Mouse (Mus musculus) liver, embryonic 11.5 days (tissue): ENCODE measurements around the gene Hk1. TPM values are rescaled to one million over a fixed set of nuclear protein-coding genes. Genes with fewer than 3 reads are reported as not detected.

Experiments
- ATAC-seq: fragments of 200-750 bp; cut with Nextera tagmentation; replicated peaks from 2 replicates; pipeline ENCODE4 v1.8.0; 2017; ENCODE audit warnings: moderate number of reproducible peaks, mild to moderate bottlenecking, moderate TSS enrichment, moderate library complexity; ENCODE audit not compliant: low FRiP score
- DNase-seq: peaks from one replicate; pipeline ENCODE4 v3.0.0-alpha.2; 2017; ENCODE audit warnings: low spot score
- H3K27ac ChIP-seq: fragments of 300-500 bp; sonication (generic); 2 replicates; pipeline ENCODE4 v1.5.1; 2014; ENCODE audit warnings: mild to moderate bottlenecking, low read depth, low read length, control low read depth
- H3K27me3 ChIP-seq: fragments of 300-500 bp; sonication (generic); replicated peaks from 2 replicates; pipeline ENCODE4 v1.6.1; 2014; ENCODE audit warnings: low read length, mixed read lengths; ENCODE audit not compliant: control insufficient read depth, insufficient read depth
- H3K36me3 ChIP-seq: fragments of 300-500 bp; sonication (generic); 2 replicates; pipeline ENCODE4 v1.6.1; 2014; ENCODE audit warnings: mild to moderate bottlenecking, low read length, moderate library complexity, mixed read lengths; ENCODE audit not compliant: control insufficient read depth, insufficient read depth
- H3K4me1 ChIP-seq: fragments of 300-500 bp; sonication (generic); replicated peaks from 2 replicates; pipeline ENCODE4 v1.6.1; 2014; ENCODE audit warnings: low read length, mixed read lengths; ENCODE audit not compliant: control insufficient read depth, insufficient read depth
- H3K4me2 ChIP-seq: fragments of 300-500 bp; sonication (generic); 2 replicates; pipeline ENCODE4 v1.6.1; 2014; ENCODE audit warnings: mild to moderate bottlenecking, control low read depth, moderate library complexity
- H3K4me3 ChIP-seq: fragments of 300-500 bp; sonication (generic); 2 replicates; pipeline ENCODE4 v1.5.1; 2014; ENCODE audit warnings: low read depth, low read length, control low read depth
- H3K9ac ChIP-seq: fragments of 300-500 bp; sonication (generic); 2 replicates; pipeline ENCODE4 v1.6.1; 2014; ENCODE audit warnings: low read depth, low read length, control low read depth
- H3K9me3 ChIP-seq: fragments of 300-500 bp; sonication (generic); 2 replicates; pipeline ENCODE4 v1.6.1; 2016; ENCODE audit warnings: low read length, inconsistent platforms, mixed read lengths; ENCODE audit not compliant: control insufficient read depth
- WGBS: fragments of 180-500 bp; shearing (Covaris S2); extraction: QIAGEN DNeasy Blood & Tissue Kit; methylation state at CpG from one replicate; pipeline ENCODE4 v1.1.7; 2014; 5-methylcytosine and 5-hydroxymethylcytosine counted together
- polyA plus RNA-seq: library from polyadenylated mRNA; unstranded; fragments of >200 nt; fragmentation: Nextera tagmentation; extraction: Ambion mirVana; gene quantifications from 2 replicates; pipeline ENCODE4 v1.2.1, GENCODE M21; 2014

Hk1 gene
- polyA plus RNA-seq, 1 experiment from 2014 or later = 123 TPM

GRCm38 (mm10) chr10:62238688-62239087 lies 141.0 kb downstream of the Hk1 start:
- 86% methylated on average over 3 of the region's 3 CpGs for WGBS
- ATAC-seq (no peak), DNase-seq (no peak)

GRCm38 (mm10) chr10:62237205-62237604 lies 142.5 kb downstream of the Hk1 start:
- H3K4me2 ChIP-seq = peak overlapping the region; percentile 31
- no peak overlapping the region for H3K4me3 ChIP-seq
- ATAC-seq (peak; percentile 97), DNase-seq (no peak)
- no peaks in the 10 kb centered on the region for H3K9me3 ChIP-seq
- WGBS = 59% methylated on average over 10 of the region's 10 CpGs
- 0 out of 2 replicates have a peak, but pooled peaks cover 5% of the 10 kb centered on the region for H3K4me1 ChIP-seq
- H3K36me3 ChIP-seq = no peaks in the 10 kb centered on the region
- H3K27ac ChIP-seq = peak overlapping the region; percentile 84
- H3K27me3 ChIP-seq = no peaks in the 10 kb centered on the region
- H3K9ac ChIP-seq = peak overlapping the region; percentile 22; the same call in 1 of the 2 replicates

More at GRCm38 (mm10) chr10:62238688-62239087, 141.0 kb downstream of the Hk1 start:
- H3K4me2 ChIP-seq = no peak overlapping the region
- H3K9me3 ChIP-seq = no peaks in the 10 kb centered on the region
- 0 out of 2 replicates have a peak, but pooled peaks cover 5% of the 10 kb centered on the region for H3K4me1 ChIP-seq
- no peak overlapping the region for H3K4me3 ChIP-seq
- no peak overlapping the region for H3K9ac ChIP-seq
- H3K27me3 ChIP-seq = no peaks in the 10 kb centered on the region
- no peaks in the 10 kb centered on the region for H3K36me3 ChIP-seq
- H3K27ac ChIP-seq = no peak overlapping the region

GRCm38 (mm10) chr10:62236165-62236564 lies 143.5 kb downstream of the Hk1 start:
- Histone ChIP-seq H3K27ac (no peak overlapping the region), H3K4me1 (0 out of 2 replicates have a peak, but pooled peaks cover 9% of the 10 kb centered on the region), H3K4me3 (no peak overlapping the region), H3K27me3 (no peaks in the 10 kb centered on the region), H3K9ac (no peak overlapping the region), H3K4me2 (no peak overlapping the region), H3K9me3 (no peaks in the 10 kb centered on the region), H3K36me3 (no peaks in the 10 kb centered on the region)
- ATAC-seq = no peak
- 86% methylated on average over 6 of the region's 6 CpGs for WGBS
- DNase-seq = no peak

- Histone ChIP-seq H3K27me3 (peaks cover 5% of the 10 kb centered on the region; the same call in 1 of the 2 replicates), H3K4me3 (no peak overlapping the region), H3K9ac (no peak overlapping the region), H3K4me2 (peak overlapping the region; percentile 92), H3K27ac (no peak overlapping the region), H3K9me3 (no peaks in the 10 kb centered on the region), H3K36me3 (no peaks in the 10 kb centered on the region), H3K4me1 (peaks cover 19% of the 10 kb centered on the region)
- ATAC-seq (no peak), DNase-seq (no peak)
- 77% methylated on average over 3 of the region's 3 CpGs for WGBS
Measured at GRCm38 (mm10) chr10:62231811-62232210, 147.9 kb downstream of the Hk1 start.

GRCm38 (mm10) chr10:62231395-62231732 lies 148.3 kb downstream of the Hk1 start:
- DNase-seq (no peak), ATAC-seq (no peak)
- Histone ChIP-seq H3K4me3 (peak overlapping the region; percentile 68), H3K36me3 (no peaks in the 10 kb centered on the region), H3K4me1 (peaks cover 19% of the 10 kb centered on the region), H3K27me3 (peaks cover 5% of the 10 kb centered on the region; the same call in 1 of the 2 replicates), H3K9ac (peak overlapping the region; percentile 31; the same call in 1 of the 2 replicates), H3K9me3 (no peaks in the 10 kb centered on the region), H3K27ac (no peak overlapping the region), H3K4me2 (peak overlapping the region; percentile 92)
- WGBS = 3% methylated on average over 13 of the region's 13 CpGs

- H3K4me3 ChIP-seq = peak within 1 kb of the TSS; percentile 68
- H3K4me1 ChIP-seq = peaks cover 19% of the 10 kb centered on the region
- H3K9ac ChIP-seq = peak within 1 kb of the TSS; percentile 64
- no peak within 1 kb of the TSS for H3K27ac ChIP-seq
- H3K27me3 ChIP-seq = peaks cover 5% of the 10 kb centered on the region; the same call in 1 of the 2 replicates
- peak; percentile 88 for ATAC-seq
- peak within 1 kb of the TSS; percentile 92 for H3K4me2 ChIP-seq
- no peaks in the 10 kb centered on the region for H3K36me3 ChIP-seq
- WGBS = 2% methylated on average over 59 of the region's 59 CpGs
- H3K9me3 ChIP-seq = no peaks in the 10 kb centered on the region
- DNase-seq = peak; percentile 96
Measured at GRCm38 (mm10) chr10:62230708-62231394, 148.9 kb downstream of the Hk1 start, which contains the start of gene Tspan15. Tspan15 (minus strand) TSS chr10:62231251.

- 76% methylated on average over 6 of the region's 6 CpGs for WGBS
- no peaks in the 10 kb centered on the region for H3K36me3 ChIP-seq
- H3K9ac ChIP-seq = no peak overlapping the region
- DNase-seq (no peak), ATAC-seq (no peak)
- no peak overlapping the region for H3K27ac ChIP-seq
- H3K27me3 ChIP-seq = peaks cover 5% of the 10 kb centered on the region; the same call in 1 of the 2 replicates
- H3K4me3 ChIP-seq = no peak overlapping the region
- H3K4me1 ChIP-seq = peaks cover 23% of the 10 kb centered on the region
- H3K9me3 ChIP-seq = no peaks in the 10 kb centered on the region
- H3K4me2 ChIP-seq = no peak overlapping the region
Measured at GRCm38 (mm10) chr10:62228126-62228525, 151.6 kb downstream of the Hk1 start.

- DNase-seq (no peak), ATAC-seq (no peak)
- Histone ChIP-seq H3K4me1 (peaks cover 27% of the 10 kb centered on the region), H3K4me3 (no peak overlapping the region), H3K4me2 (no peak overlapping the region), H3K36me3 (no peaks in the 10 kb centered on the region), H3K9ac (no peak overlapping the region), H3K9me3 (no peaks in the 10 kb centered on the region), H3K27me3 (peaks cover 5% of the 10 kb centered on the region; the same call in 1 of the 2 replicates), H3K27ac (no peak overlapping the region)
- WGBS = 74% methylated on average over 7 of the region's 7 CpGs
Measured at GRCm38 (mm10) chr10:62225839-62226238, 153.9 kb downstream of the Hk1 start.

- H3K27me3 ChIP-seq = no peaks in the 10 kb centered on the region
- DNase-seq = no peak
- 56% methylated on average over 6 of the region's 6 CpGs for WGBS
- no peaks in the 10 kb centered on the region for H3K9me3 ChIP-seq
- no peak overlapping the region for H3K27ac ChIP-seq
- H3K4me3 ChIP-seq = no peak overlapping the region
- no peak overlapping the region for H3K4me2 ChIP-seq
- no peak for ATAC-seq
- H3K36me3 ChIP-seq = no peaks in the 10 kb centered on the region
- H3K9ac ChIP-seq = no peak overlapping the region
- H3K4me1 ChIP-seq = peaks cover 17% of the 10 kb centered on the region
Measured at GRCm38 (mm10) chr10:62224231-62224630, 155.5 kb downstream of the Hk1 start.
